Mouse (Mus musculus) brain, adult 2 months (tissue): Measurements from ENCODE around the gene Scnm1.
"Not testable (repeated sequence)": the region's sequence is repeated elsewhere in the genome, so short reads cannot be mapped to it uniquely, and the experiment has no call there.

ENCODE experiments used
- DNase-seq: peaks from one replicate; pipeline ENCODE4 v3.0.0; 2011; ENCODE audit warnings: low read depth, low spot score

The Scnm1 gene

GRCm38 (mm10) chr3:95107308-95107707 is 26.5 kb downstream of the Scnm1 start:
- not testable (repeated sequence) for DNase-seq

- peak; percentile 100 for DNase-seq
Measured at GRCm38 (mm10) chr3:95106338-95107117, 27.3 kb downstream of the Scnm1 start, which contains the start of gene Pip5k1a. Gene Pip5k1a, minus strand, starts transcription at chr3:95106930.

- peak; percentile 65 for DNase-seq
Measured at GRCm38 (mm10) chr3:95105586-95106337, 28.0 kb downstream of the Scnm1 start.

DNA sequence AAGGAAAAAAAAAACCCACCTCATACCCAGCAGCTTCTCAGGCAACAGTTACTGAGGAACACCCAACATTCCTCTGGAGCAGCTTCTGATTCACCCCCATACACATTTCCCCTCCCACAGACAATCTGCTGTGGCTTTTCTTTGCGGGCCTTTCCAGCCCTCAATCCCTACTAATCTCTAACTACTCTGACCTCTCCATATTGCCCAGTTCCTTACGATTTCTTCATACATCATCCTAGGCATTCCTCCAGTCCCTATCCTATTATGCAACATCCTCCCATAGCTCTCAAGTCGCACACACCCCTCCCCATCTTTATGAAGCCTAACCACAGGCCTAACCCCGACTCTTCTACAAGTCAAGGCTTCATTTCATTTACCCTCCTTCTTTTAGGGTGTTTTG is 28.7 kb downstream of the Scnm1 start:
- DNase-seq: peak; percentile 85

GRCm38 (mm10) chr3:95100854-95101253 is 33.0 kb downstream of the Scnm1 start:
- no peak for DNase-seq

- peak; percentile 53 for DNase-seq
Measured at GRCm38 (mm10) chr3:95088071-95088470, 45.7 kb downstream of the Scnm1 start.
